Mouse (Mus musculus): ENCODE data around the gene Tnxb. TPM values are rescaled to one million over a fixed set of nuclear protein-coding genes. Genes with fewer than 3 reads are reported as not detected.

The Tnxb gene
- total RNA-seq, 1 experiment = 0.18 TPM

DNA sequence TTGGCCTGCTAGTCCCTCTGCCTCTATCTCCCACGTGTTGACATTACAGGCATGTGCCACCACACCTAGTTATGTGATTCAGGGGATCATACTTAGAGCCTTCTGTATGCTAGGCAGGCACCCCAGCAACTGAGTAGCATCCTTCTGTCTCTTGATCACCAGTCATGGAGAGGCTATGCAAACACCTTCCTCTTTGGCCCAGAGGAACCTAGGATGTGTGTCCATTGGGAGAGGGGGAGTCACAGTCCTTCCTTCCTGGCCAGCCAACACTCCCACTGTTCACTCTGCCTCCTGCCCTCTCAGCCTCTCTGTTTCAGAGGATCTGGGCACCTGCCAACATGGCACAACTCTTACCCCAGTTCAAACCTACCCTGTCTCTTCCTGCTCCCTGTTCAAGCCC is 6.8 kb upstream of the Tnxb start:
- no peaks in the 10 kb centered on the region for H3K36me3 ChIP-seq (ENCODE audit: control insufficient read depth, insufficient read depth, low read length, poor library complexity, severe bottlenecking)
- in situ Hi-C loops (cut with MboI; ENCODE audit: low sequenced_read_pairs in 2 of 2, unreplicated experiment in 2 of 2) = no loop called here
- TF ChIP-seq ZC3H11A (IDR thresholded peaks at IDR 0.05; ENCODE audit: borderline replicate concordance, low read depth, low read length) (no peak), HCFC1 (IDR thresholded peaks at IDR 0.05; ENCODE audit: borderline replicate concordance, insufficient read depth, low read length) (no peak)
- no peak overlapping the region for H3K27ac ChIP-seq (ENCODE audit: insufficient read depth, low read depth, low read length, poor library complexity, severe bottlenecking)
- no peak for DNase-seq (ENCODE audit: low read depth, low spot score)
- H3K9me3 ChIP-seq (ENCODE audit: control insufficient read depth, insufficient read depth, low read depth, low read length) = no peaks in the 10 kb centered on the region
- peaks cover 0 to 9% of the 10 kb centered on the region in 2 experiments; a peak in 1 of 4 replicates for H3K4me1 ChIP-seq (ENCODE audit: control insufficient read depth in 2 of 2, insufficient read depth in 2 of 2, low read length in 2 of 2, poor library complexity in 1 of 2)
- no peak overlapping the region for H3K4me3 ChIP-seq (ENCODE audit: insufficient read depth in 1 of 2, low read depth in 1 of 2, low read length in 2 of 2, poor library complexity in 1 of 2, severe bottlenecking in 1 of 2)
- H3K9ac ChIP-seq (ENCODE audit: insufficient read depth, low read depth, low read length, poor library complexity, severe bottlenecking) = no peak overlapping the region

- no peak overlapping the region for H3K9ac ChIP-seq (ENCODE audit: insufficient read depth, low read depth, low read length, poor library complexity, severe bottlenecking)
- H3K36me3 ChIP-seq (ENCODE audit: control insufficient read depth, insufficient read depth, low read length, poor library complexity, severe bottlenecking) = no peaks in the 10 kb centered on the region
- TF ChIP-seq HCFC1 (IDR thresholded peaks at IDR 0.05; ENCODE audit: borderline replicate concordance, insufficient read depth, low read length) (no peak), MAFK (IDR thresholded peaks at IDR 0.05; ENCODE audit: insufficient read depth, low read depth, low read length) (no peak), CHD2 (IDR thresholded peaks at IDR 0.05; ENCODE audit: low read depth, low read length) (no peak), ZNF384 (IDR thresholded peaks at IDR 0.05; ENCODE audit: low read depth, low read length) (no peak), ZC3H11A (IDR thresholded peaks at IDR 0.05; ENCODE audit: borderline replicate concordance, low read depth, low read length) (no peak)
- H3K4me1 ChIP-seq (ENCODE audit: control insufficient read depth in 2 of 2, insufficient read depth in 2 of 2, low read length in 2 of 2, poor library complexity in 1 of 2) = peaks cover 0 to 9% of the 10 kb centered on the region in 2 experiments; a peak in 1 of 4 replicates
- no peak overlapping the region for H3K27ac ChIP-seq (ENCODE audit: insufficient read depth, low read depth, low read length, poor library complexity, severe bottlenecking)
- H3K9me3 ChIP-seq (ENCODE audit: control insufficient read depth, insufficient read depth, low read depth, low read length) = no peaks in the 10 kb centered on the region
- in situ Hi-C loops (cut with MboI; ENCODE audit: low sequenced_read_pairs in 2 of 2, unreplicated experiment in 2 of 2) = no loop called here
- no peak for DNase-seq (ENCODE audit: low read depth, low spot score)
- no peak overlapping the region for H3K4me3 ChIP-seq (ENCODE audit: insufficient read depth in 1 of 2, low read depth in 1 of 2, low read length in 2 of 2, poor library complexity in 1 of 2, severe bottlenecking in 1 of 2)
Measured at GRCm38 (mm10) chr17:34664472-34664871, 5.9 kb upstream of the Tnxb start.

GRCm38 (mm10) chr17:34671151-34672066 is 1.1 kb downstream of the Tnxb start:
- H3K9me3 ChIP-seq (ENCODE audit: control insufficient read depth, insufficient read depth, low read depth, low read length) = no peaks in the 10 kb centered on the region
- H3K4me3 ChIP-seq (ENCODE audit: insufficient read depth in 1 of 2, low read depth in 1 of 2, low read length in 2 of 2, poor library complexity in 1 of 2, severe bottlenecking in 1 of 2) = peak overlapping the region; percentile 9 to 42; a peak in 2 of 4 replicates
- in situ Hi-C loops (cut with MboI; ENCODE audit: low sequenced_read_pairs in 2 of 2, unreplicated experiment in 2 of 2) = no loop called here
- H3K27ac ChIP-seq (ENCODE audit: insufficient read depth, low read depth, low read length, poor library complexity, severe bottlenecking) = no peak overlapping the region
- DNase-seq (ENCODE audit: low read depth, low spot score) = no peak
- TF ChIP-seq CHD2 (IDR thresholded peaks at IDR 0.05; ENCODE audit: low read depth, low read length) (no peak), ZC3H11A (IDR thresholded peaks at IDR 0.05; ENCODE audit: borderline replicate concordance, low read depth, low read length) (no peak), ZNF384 (IDR thresholded peaks at IDR 0.05; ENCODE audit: low read depth, low read length) (no peak), HCFC1 (IDR thresholded peaks at IDR 0.05; ENCODE audit: borderline replicate concordance, insufficient read depth, low read length) (no peak)
- H3K9ac ChIP-seq (ENCODE audit: insufficient read depth, low read depth, low read length, poor library complexity, severe bottlenecking) = no peak overlapping the region; the same call in 1 of the 2 replicates
- H3K36me3 ChIP-seq (ENCODE audit: control insufficient read depth, insufficient read depth, low read length, poor library complexity, severe bottlenecking) = no peaks in the 10 kb centered on the region
- peaks cover 0 to 9% of the 10 kb centered on the region in 2 experiments; a peak in 1 of 4 replicates for H3K4me1 ChIP-seq (ENCODE audit: control insufficient read depth in 2 of 2, insufficient read depth in 2 of 2, low read length in 2 of 2, poor library complexity in 1 of 2)

DNA sequence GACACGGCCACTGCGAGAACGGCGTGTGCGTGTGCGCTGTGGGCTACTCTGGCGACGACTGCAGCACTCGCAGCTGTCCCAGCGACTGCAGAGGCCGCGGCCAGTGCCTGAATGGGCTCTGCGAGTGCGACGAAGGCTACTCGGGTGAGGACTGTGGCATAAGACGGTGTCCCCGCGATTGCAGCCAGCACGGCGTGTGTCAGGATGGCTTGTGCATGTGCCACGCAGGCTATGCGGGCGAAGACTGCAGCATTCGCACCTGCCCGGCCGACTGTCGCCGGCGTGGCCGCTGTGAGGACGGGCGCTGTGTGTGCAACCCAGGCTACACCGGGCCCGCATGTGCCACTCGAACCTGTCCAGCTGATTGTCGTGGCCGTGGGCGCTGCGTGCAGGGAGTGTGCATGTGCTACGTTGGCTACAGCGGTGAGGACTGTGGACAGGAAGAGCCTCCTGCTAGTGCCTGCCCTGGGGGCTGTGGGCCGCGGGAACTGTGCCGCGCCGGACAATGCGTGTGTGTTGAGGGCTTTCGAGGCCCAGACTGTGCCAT is 2.0 kb downstream of the Tnxb start:
- Histone ChIP-seq H3K9ac (ENCODE audit: insufficient read depth, low read depth, low read length, poor library complexity, severe bottlenecking) (no peak overlapping the region; the same call in 1 of the 2 replicates), H3K36me3 (ENCODE audit: control insufficient read depth, insufficient read depth, low read length, poor library complexity, severe bottlenecking) (no peaks in the 10 kb centered on the region), H3K4me1 (ENCODE audit: control insufficient read depth in 2 of 2, insufficient read depth in 2 of 2, low read length in 2 of 2, poor library complexity in 1 of 2) (peaks cover 0 to 9% of the 10 kb centered on the region in 2 experiments; a peak in 1 of 4 replicates), H3K27ac (ENCODE audit: insufficient read depth, low read depth, low read length, poor library complexity, severe bottlenecking) (no peak overlapping the region), H3K4me3 (ENCODE audit: insufficient read depth in 1 of 2, low read depth in 1 of 2, low read length in 2 of 2, poor library complexity in 1 of 2, severe bottlenecking in 1 of 2) (peak overlapping the region; percentile 9 to 42; a peak in 2 of 4 replicates), H3K9me3 (ENCODE audit: control insufficient read depth, insufficient read depth, low read depth, low read length) (no peaks in the 10 kb centered on the region)
- TF ChIP-seq ZNF384 (IDR thresholded peaks at IDR 0.05; ENCODE audit: low read depth, low read length) (no peak), MAFK (IDR thresholded peaks at IDR 0.05; ENCODE audit: insufficient read depth, low read depth, low read length) (no peak), HCFC1 (IDR thresholded peaks at IDR 0.05; ENCODE audit: borderline replicate concordance, insufficient read depth, low read length) (no peak), ZC3H11A (IDR thresholded peaks at IDR 0.05; ENCODE audit: borderline replicate concordance, low read depth, low read length) (no peak), CHD2 (IDR thresholded peaks at IDR 0.05; ENCODE audit: low read depth, low read length) (no peak)
- in situ Hi-C loops (cut with MboI; ENCODE audit: low sequenced_read_pairs in 2 of 2, unreplicated experiment in 2 of 2) = no loop called here
- DNase-seq (ENCODE audit: low read depth, low spot score) = no peak
